Mouse (Mus musculus) brain, embryonic 14.5 days (tissue): Measurements from ENCODE around the gene Clca1.

ENCODE experiments used
- CTCF ChIP-seq: fragments of 200-500 bp; IDR thresholded peaks from 2 replicates; pipeline ENCODE4 v1.5.1; 2012; ENCODE audit warnings: inconsistent platforms, mild to moderate bottlenecking, moderate library complexity, borderline replicate concordance; ENCODE audit not compliant: insufficient read depth, insufficient read length; ENCODE audit errors: extremely low read depth
- POLR2A ChIP-seq: fragments of 200-500 bp; IDR thresholded peaks from 2 replicates; pipeline ENCODE4 v1.6.1; 2012; ENCODE audit warnings: mild to moderate bottlenecking, inconsistent platforms, borderline replicate concordance; ENCODE audit not compliant: poor library complexity, insufficient read depth, insufficient read length, severe bottlenecking; ENCODE audit errors: extremely low read depth

GRCm38 (mm10) chr3:144993055-144993454 is 39.5 kb downstream of the Clca1 start:
- TF ChIP-seq CTCF (no peak), POLR2A (no peak)
